Mouse (Mus musculus) neutrophil, adult 65 days (primary cell): ENCODE data around the gene Adam21. TPM values are rescaled to one million over a fixed set of nuclear protein-coding genes. Genes with fewer than 3 reads are reported as not detected.

ENCODE experiments used
- total RNA-seq: library from RNA; stranded (reverse); gene quantifications from 2 replicates; pipeline ENCODE4 v1.2.4, GENCODE M21; 2023

Adam21 gene
- total RNA-seq, result not detected in 2 replicates

DNA sequence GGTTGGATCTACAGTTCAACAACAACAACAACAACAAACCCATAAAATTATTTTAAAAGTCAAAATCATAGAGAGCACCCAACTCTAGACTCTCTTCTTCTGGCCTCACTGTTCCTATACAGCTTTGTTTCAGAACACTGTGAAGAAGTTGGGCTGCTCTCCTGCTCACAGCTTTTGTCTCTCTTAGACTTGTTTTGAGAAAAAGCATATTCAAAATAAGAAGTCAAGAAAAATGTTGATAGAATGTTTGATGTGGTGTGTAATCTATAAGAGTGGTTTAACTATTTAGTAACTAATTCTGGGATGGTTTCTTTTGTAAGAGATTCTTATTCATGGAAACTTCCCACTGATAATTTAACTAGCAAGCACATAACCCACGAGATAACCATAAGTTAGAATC lies at the start of gene Adam21:
Gene Adam21, minus strand, starts transcription at position 101 of the 400 bp plus-strand sequence.

DNA sequence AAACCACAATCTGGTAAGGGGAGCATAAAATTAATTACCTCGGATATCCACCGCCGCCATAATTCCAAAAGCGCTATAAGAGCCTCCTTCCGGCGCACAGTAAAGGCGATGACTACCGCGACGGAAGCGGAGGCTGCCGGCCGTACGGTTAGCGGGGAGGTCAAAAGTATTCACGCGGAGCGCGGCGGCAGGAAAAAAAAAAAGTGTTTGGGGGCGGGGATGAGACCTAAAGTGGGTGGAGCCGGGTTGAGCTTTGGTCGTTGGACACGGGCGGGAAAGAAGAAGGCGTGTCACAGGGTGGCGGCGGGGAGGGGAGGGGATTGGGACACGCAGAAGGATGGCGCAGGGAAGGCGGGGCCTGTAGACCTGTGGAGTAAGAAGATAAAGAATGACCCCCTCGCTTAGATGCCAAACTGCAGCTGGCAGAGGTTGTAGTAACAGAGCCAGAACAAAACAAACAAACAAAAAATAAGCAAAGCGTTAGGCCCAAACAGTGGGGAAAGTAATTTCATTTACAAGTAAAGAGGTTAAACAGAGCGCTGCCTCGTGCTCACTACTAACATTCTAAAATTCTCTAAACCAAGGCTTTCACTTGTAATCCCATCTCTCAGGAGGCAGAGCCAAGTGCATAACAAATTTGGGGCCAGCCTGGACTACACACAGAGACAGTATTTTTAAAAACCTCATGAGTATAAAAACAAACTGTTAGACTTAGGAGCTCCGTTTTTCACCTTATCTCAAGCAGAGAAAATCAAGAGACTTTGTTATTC lies 26.8 kb upstream of the Adam21 start, which contains the start of gene Med6:
Gene Med6, minus strand, starts transcription at position 107 of the 770 bp plus-strand sequence.

DNA sequence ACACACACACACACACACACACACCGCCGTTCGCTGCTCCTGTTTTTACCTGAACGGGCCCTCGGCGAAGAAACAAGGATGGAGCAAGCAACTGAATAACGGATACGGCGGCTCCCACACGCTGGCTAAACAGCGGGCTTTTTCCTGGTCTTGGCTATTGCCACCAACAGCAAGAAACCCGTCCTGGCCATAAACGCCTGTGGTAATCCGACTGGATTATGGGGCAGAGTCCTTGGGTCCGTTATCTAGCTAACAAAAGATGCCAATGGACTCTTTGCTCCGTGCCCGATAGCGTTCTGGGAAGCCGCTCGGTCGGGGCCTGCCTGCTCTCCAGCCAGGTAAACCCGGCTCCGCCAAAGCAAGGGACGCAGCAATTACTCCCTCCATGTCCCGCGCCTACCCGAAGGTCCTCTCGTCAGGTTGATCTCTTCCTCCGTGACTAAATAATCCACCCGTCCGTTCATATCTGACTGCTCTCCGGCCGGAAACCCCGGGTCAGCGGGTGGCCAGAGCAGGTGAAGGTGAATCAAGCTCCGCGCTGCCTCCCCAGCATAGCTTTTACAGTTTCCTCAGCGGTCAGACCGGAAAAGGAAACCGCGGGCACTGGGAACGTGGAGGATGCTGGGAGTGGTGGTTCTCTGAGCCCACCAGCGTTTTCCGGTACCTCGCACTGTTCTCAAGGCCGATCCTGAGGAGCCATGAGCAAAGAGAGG lies 35.8 kb downstream of the Adam21 start, which contains the start of the genes Gm20498 and Synj2bp:
Gene Gm20498, minus strand, starts transcription at position 590 of the 713 bp plus-strand sequence.
Gene Synj2bp, minus strand, starts transcription at position 596 of the 713 bp plus-strand sequence.

Other genes with a start within 250 kb of the Adam21 start
- gene Slc8a3, start 235.3 kb downstream of the Adam21 start, total RNA-seq, result 0.09 TPM in 1 of 2 replicates, not detected in the other
- 0.19 TPM in 1 of 2 replicates, not detected in the other for gene Gm4787, start 189.0 kb downstream of the Adam21 start, total RNA-seq
- 0.41 and 0.69 TPM in 2 replicates for gene Adam4, start 146.5 kb downstream of the Adam21 start, total RNA-seq
- gene Cox16, start 83.3 kb downstream of the Adam21 start, total RNA-seq, result 26.2 and 27.1 TPM in 2 replicates
- gene Gm20498, start 35.6 kb downstream of the Adam21 start, total RNA-seq, result 3.5 and 6.5 TPM in 2 replicates
- 7.5 and 10.9 TPM in 2 replicates for gene Synj2bp, start 35.6 kb downstream of the Adam21 start, total RNA-seq
- 40.7 and 54.1 TPM in 2 replicates for gene Med6, start 26.5 kb upstream of the Adam21 start, total RNA-seq
- gene Ttc9, start 62.8 kb upstream of the Adam21 start, total RNA-seq, result not detected in 2 replicates
- 43.9 and 61.8 TPM in 2 replicates for gene Map3k9, start 212.7 kb upstream of the Adam21 start, total RNA-seq